Mouse (Mus musculus): ENCODE measurements around the gene Gm42906.

GRCm38 (mm10) chr5:151363343-151364000 lies 64.5 kb downstream of the Gm42906 start:
- TF ChIP-seq MAFK (IDR thresholded peaks at IDR 0.05; ENCODE audit: insufficient read depth, low read depth, low read length) (no peak), CHD2 (IDR thresholded peaks at IDR 0.05; ENCODE audit: low read depth, low read length) (no peak)

Data from ES-E14 (cell line).